Mouse (Mus musculus): Measurements from ENCODE around the gene Cabp1. TPM values are rescaled to one million over a fixed set of nuclear protein-coding genes. Genes with fewer than 3 reads are reported as not detected.
"Not testable (repeated sequence)": the region's sequence is repeated elsewhere in the genome, so short reads cannot be mapped to it uniquely, and the experiment has no call there.

The Cabp1 gene
- polyA plus RNA-seq, 1 experiment from 2014 or later: not detected

DNA sequence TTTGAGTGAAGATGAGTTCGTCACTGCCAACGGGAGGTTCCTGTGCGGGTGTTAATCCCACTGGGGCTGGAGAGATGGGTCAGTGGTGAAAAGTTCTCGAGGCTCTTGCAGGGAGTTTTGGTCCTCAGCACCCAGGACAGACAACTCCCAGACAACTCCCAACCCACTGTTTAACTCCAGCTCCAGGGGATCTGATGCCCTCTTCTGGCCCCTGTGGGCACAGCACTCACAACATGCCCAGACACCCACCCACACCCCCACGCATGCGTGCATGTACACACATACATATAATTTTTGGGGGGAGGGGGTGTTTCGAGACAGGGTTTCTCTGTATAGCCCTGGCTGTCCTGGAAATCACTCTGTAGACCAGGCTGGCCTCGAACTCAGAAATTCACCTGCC lies 30.6 kb downstream of the Cabp1 start:
- Histone ChIP-seq H3K27ac (ENCODE audit: low read depth) (no peak overlapping the region), H3K4me1 (ENCODE audit: insufficient read depth) (peaks cover 29% of the 10 kb centered on the region), H3K9ac (replicated peaks) (no peak overlapping the region)

GRCm38 (mm10) chr5:115161940-115162279 lies 32.3 kb downstream of the Cabp1 start:
- WGBS (ENCODE audit: insufficient replicate concordance): 83% methylated on average over 1 of the region's 1 CpGs
- ATAC-seq: not testable (repeated sequence)
- H3K4me1 ChIP-seq (ENCODE audit: insufficient read depth): peaks cover 22% of the 10 kb centered on the region

More for the DNA sequence above, 30.6 kb downstream of the Cabp1 start:
- no peaks in the 10 kb centered on the region for H3K27me3 ChIP-seq (ENCODE audit: insufficient read depth, low read length)
- H3K4me3 ChIP-seq (ENCODE audit: low read depth, low read length): no peak overlapping the region
- ATAC-seq (no peak), DNase-seq (peak; percentile 65)
- 48% methylated on average over 8 of the region's 8 CpGs for WGBS (ENCODE audit: insufficient replicate concordance)
- H3K4me2 ChIP-seq (ENCODE audit: low read depth, low read length): no peak overlapping the region
- no peaks in the 10 kb centered on the region for H3K9me3 ChIP-seq (ENCODE audit: low read length)
- TF ChIP-seq EP300 (IDR thresholded peaks at IDR 0.05; ENCODE audit: low read depth) (no peak), CTCF (IDR thresholded peaks at IDR 0.05; ENCODE audit: low read depth) (peak; percentile 68)
- no peaks in the 10 kb centered on the region for H3K36me3 ChIP-seq (replicated peaks; ENCODE audit: insufficient read depth, low read length)

DNA sequence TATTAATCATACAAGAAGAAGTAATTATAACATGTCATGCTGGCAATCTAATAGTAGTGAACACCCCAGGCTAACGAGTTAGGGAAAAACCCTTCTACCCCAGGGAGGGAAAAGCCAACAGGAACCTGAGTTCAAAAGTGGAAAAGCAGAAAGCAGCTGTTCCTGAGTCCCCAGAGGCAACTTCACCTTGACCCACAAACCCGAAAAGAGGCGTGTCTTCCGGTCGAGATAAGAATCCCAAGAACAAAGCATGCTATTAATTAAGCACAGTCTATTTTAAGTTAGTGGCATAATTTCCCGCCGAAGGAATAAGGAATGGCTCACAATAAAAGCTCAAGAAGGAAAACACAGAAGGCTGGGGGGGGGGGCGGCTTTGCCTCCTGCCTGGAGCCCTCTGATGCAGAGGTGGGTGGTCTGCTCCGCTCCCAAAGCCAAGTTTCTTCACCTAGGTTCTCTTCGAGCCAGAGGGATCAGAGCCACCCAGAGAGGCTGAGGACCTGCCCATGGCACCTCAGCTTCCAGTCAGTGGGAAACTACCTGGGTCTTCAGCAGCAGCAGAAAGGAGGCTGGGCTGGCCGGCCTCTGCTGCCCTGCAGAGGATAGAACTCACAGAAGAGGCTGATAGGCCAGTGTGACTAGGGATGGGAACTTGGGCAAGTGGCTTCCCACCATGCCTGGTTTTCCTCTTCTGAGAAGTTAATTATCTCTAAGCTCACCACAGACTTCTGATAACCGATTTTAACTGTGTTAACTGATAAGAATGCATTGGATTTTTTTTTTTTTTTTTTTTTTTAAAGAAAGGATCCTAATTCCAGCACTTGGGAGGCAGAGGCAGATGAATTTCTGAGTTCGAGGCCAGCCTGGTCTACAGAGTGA lies 32.9 kb downstream of the Cabp1 start:
- H3K4me2 ChIP-seq (ENCODE audit: low read depth, low read length): peak overlapping the region; percentile 38; the same call in 1 of the 2 replicates
- 32% methylated on average over 13 of the region's 13 CpGs for WGBS (ENCODE audit: insufficient replicate concordance)
- H3K27ac ChIP-seq (ENCODE audit: low read depth): no peak overlapping the region
- no peak overlapping the region for H3K4me3 ChIP-seq (ENCODE audit: low read depth, low read length)
- no peaks in the 10 kb centered on the region for H3K27me3 ChIP-seq (ENCODE audit: insufficient read depth, low read length)
- no peaks in the 10 kb centered on the region for H3K9me3 ChIP-seq (ENCODE audit: low read length)
- H3K36me3 ChIP-seq (replicated peaks; ENCODE audit: insufficient read depth, low read length): no peaks in the 10 kb centered on the region
- no peak overlapping the region for H3K9ac ChIP-seq (replicated peaks)
- no peak for ATAC-seq
- TF ChIP-seq CTCF (IDR thresholded peaks at IDR 0.05; ENCODE audit: low read depth) (no peak), EP300 (IDR thresholded peaks at IDR 0.05; ENCODE audit: low read depth) (no peak)
- DNase-seq: no peak
- peaks cover 19% of the 10 kb centered on the region for H3K4me1 ChIP-seq (ENCODE audit: insufficient read depth)

More at GRCm38 (mm10) chr5:115161940-115162279, 32.3 kb downstream of the Cabp1 start:
- H3K4me2 ChIP-seq (ENCODE audit: low read depth, low read length); H3K9me3 ChIP-seq (ENCODE audit: low read length); H3K4me3 ChIP-seq (ENCODE audit: low read depth, low read length); H3K36me3 ChIP-seq (replicated peaks; ENCODE audit: insufficient read depth, low read length); H3K27me3 ChIP-seq (ENCODE audit: insufficient read depth, low read length); H3K9ac ChIP-seq (replicated peaks); H3K27ac ChIP-seq (ENCODE audit: low read depth); DNase-seq: not testable (repeated sequence)

- DNase-seq (no peak), ATAC-seq (no peak)
- H3K4me3 ChIP-seq (ENCODE audit: low read depth, low read length): no peak overlapping the region
- no peaks in the 10 kb centered on the region for H3K36me3 ChIP-seq (replicated peaks; ENCODE audit: insufficient read depth, low read length)
- peaks cover 23% of the 10 kb centered on the region for H3K4me1 ChIP-seq (ENCODE audit: insufficient read depth)
- no peaks in the 10 kb centered on the region for H3K27me3 ChIP-seq (ENCODE audit: insufficient read depth, low read length)
- H3K9me3 ChIP-seq (ENCODE audit: low read length): no peaks in the 10 kb centered on the region
- H3K27ac ChIP-seq (ENCODE audit: low read depth): no peak overlapping the region
- no peak overlapping the region for H3K4me2 ChIP-seq (ENCODE audit: low read depth, low read length)
- TF ChIP-seq EP300 (IDR thresholded peaks at IDR 0.05; ENCODE audit: low read depth) (no peak), CTCF (IDR thresholded peaks at IDR 0.05; ENCODE audit: low read depth) (no peak)
- H3K9ac ChIP-seq (replicated peaks): no peak overlapping the region
- 41% methylated on average over 6 of the region's 6 CpGs for WGBS (ENCODE audit: insufficient replicate concordance)
Observed at GRCm38 (mm10) chr5:115160655-115161054, 33.5 kb downstream of the Cabp1 start.

DNA sequence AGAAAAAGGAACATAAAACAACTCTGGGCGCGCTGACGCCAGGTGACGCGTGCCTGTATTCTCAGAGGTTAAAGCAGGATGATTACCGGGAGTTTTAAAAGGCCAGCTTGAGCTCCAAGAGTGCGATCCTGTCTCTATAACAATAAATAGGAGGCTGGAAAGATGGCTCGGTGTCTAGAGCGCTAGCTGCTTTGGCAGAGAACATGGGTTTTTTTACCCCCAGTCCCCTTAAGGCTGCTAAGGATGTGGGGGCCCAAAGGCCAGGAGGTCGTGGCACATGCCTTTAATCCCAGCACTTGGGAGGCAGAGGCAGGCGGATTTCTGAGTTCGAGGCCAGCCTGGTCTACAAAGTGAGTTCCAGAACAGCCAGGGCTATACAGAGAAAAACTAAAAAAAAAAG lies 35.0 kb downstream of the Cabp1 start:
- H3K36me3 ChIP-seq (replicated peaks; ENCODE audit: insufficient read depth, low read length): no peaks in the 10 kb centered on the region
- H3K27ac ChIP-seq (ENCODE audit: low read depth): peak overlapping the region; percentile 90
- WGBS (ENCODE audit: insufficient replicate concordance): 42% methylated on average over 12 of the region's 12 CpGs
- peaks cover 37% of the 10 kb centered on the region for H3K4me1 ChIP-seq (ENCODE audit: insufficient read depth)
- ATAC-seq: no peak
- H3K4me3 ChIP-seq (ENCODE audit: low read depth, low read length): peak overlapping the region; percentile 84
- H3K9me3 ChIP-seq (ENCODE audit: low read length): no peaks in the 10 kb centered on the region
- H3K4me2 ChIP-seq (ENCODE audit: low read depth, low read length): peak overlapping the region; percentile 93
- no peak for DNase-seq
- no peak for TF ChIP-seq CTCF (IDR thresholded peaks at IDR 0.05; ENCODE audit: low read depth)
- no peak for TF ChIP-seq EP300 (IDR thresholded peaks at IDR 0.05; ENCODE audit: low read depth)
- H3K9ac ChIP-seq (replicated peaks): peak overlapping the region; percentile 62
- H3K27me3 ChIP-seq (ENCODE audit: insufficient read depth, low read length): no peaks in the 10 kb centered on the region

DNA sequence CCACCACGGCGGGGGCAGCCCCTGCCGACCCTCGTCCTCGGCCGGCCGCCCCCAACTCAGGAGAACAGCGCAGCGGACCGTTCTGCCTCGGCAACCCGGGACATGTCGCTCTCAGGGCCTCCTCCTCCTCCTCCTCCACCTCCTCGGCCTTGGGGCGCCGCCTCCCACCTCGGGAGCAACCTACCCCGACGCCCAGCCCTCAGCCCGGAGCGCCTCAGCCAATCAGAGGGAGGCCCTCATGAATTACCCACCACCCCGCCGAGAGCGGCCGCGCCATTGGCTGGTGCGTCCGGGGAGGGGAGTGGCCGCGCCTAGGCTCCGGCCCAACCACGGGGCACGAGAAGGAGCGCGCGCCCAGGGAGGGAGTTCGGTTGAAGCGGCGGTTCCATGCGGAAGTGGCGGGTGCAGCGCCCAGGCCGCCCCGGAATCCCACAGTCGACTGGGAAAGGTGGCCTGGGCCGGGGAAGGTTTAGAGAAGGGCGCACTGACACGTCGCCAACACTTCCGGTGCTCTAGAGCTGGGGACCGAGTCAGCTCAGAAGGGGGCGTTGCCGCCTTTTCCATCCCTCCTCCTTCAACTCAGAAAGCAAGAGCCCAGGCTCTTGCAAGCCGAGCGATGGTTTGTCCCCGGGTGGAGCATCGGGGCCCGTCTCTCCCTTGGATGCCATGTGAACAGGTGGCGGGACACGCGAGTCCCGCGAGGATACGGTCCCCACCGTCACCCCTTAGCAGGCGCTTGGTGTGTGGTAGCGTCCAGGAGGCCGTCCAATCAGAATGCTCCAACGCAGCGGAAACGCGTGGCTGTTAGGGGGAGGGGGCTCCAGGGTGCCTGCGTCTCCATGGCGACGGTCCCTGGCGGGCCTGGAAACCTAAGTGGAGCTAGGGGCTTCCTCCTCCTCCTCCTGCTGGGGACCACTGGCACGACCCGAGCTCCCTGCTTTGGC lies 35.9 kb downstream of the Cabp1 start, which contains the start of gene Mlec:
Mlec (minus strand) TSS at position 140 of the 944 bp plus-strand sequence.
- Histone ChIP-seq H3K27me3 (ENCODE audit: insufficient read depth, low read length) (no peaks in the 10 kb centered on the region), H3K9me3 (ENCODE audit: low read length) (no peaks in the 10 kb centered on the region), H3K9ac (replicated peaks) (peak within 1 kb of the TSS; percentile 89), H3K27ac (ENCODE audit: low read depth) (peak within 1 kb of the TSS; percentile 90), H3K4me2 (ENCODE audit: low read depth, low read length) (peak within 1 kb of the TSS; percentile 93), H3K4me3 (ENCODE audit: low read depth, low read length) (peak within 1 kb of the TSS; percentile 84), H3K36me3 (replicated peaks; ENCODE audit: insufficient read depth, low read length) (no peaks in the 10 kb centered on the region), H3K4me1 (ENCODE audit: insufficient read depth) (peaks cover 45% of the 10 kb centered on the region)
- WGBS (ENCODE audit: insufficient replicate concordance): 2% methylated on average over 63 of the region's 78 CpGs
- DNase-seq: peak; percentile 99
- peak; percentile 21; the same call in 1 of the 2 replicates for TF ChIP-seq CTCF (IDR thresholded peaks at IDR 0.05; ENCODE audit: low read depth)
- peak; percentile 74; the same call in 1 of the 2 replicates for TF ChIP-seq EP300 (IDR thresholded peaks at IDR 0.05; ENCODE audit: low read depth)
- ATAC-seq: peak; percentile 95
